Mouse (Mus musculus) adrenal gland, postnatal 4 days (tissue): ENCODE results near the gene Rbm42. TPM values are rescaled to one million over a fixed set of nuclear protein-coding genes. Genes with fewer than 3 reads are reported as not detected.

ENCODE experiments used
- DNase-seq, 2 experiments: peaks; one replicate each; pipeline ENCODE4 v3.0.0; 2021 to 2022; ENCODE audit warnings: low spot score in 2 of 2, mixed read lengths in 2 of 2
- total RNA-seq, 2 experiments: library from RNA; stranded (reverse); gene quantifications; 2 replicates each; pipeline ENCODE4 v1.2.3; 2021

Rbm42 gene
- total RNA-seq, 2 experiments from 2014 or later: 89.2 to 89.5 TPM

- DNase-seq: no peak
Observed at GRCm38 (mm10) chr7:30591605-30591951, 58.5 kb downstream of the Rbm42 start.

Other genes with a start within 250 kb of the Rbm42 start
- 10 to 100 TPM; 26.6 to 40.2 TPM for gene Tyrobp, start 236.6 kb downstream of the Rbm42 start, total RNA-seq
- 1 to 10 TPM; 1.6 to 2.2 TPM for gene Hcst, start 230.5 kb downstream of the Rbm42 start, total RNA-seq
- gene Nfkbid, start 228.6 kb downstream of the Rbm42 start, total RNA-seq: 1 to 10 TPM; 2.1 to 2.3 TPM
- 10 to 100 TPM; 49.5 to 59.1 TPM for gene Aplp1, start 204.8 kb downstream of the Rbm42 start, total RNA-seq
- 1 to 10 TPM in 1 of 2 experiments, under 1 TPM in 1; 0.14 to 1.3 TPM for gene Kirrel2, start 192.6 kb downstream of the Rbm42 start, total RNA-seq
- gene Nphs1, start 192.0 kb downstream of the Rbm42 start, total RNA-seq: 1 to 10 TPM in 1 of 2 experiments, under 1 TPM in 1; 0.08 to 7.1 TPM
- gene Prodh2, start 156.7 kb downstream of the Rbm42 start, total RNA-seq: 10 to 100 TPM; 11.6 to 24.9 TPM
- gene Arhgap33, start 115.3 kb downstream of the Rbm42 start, total RNA-seq: 10 to 100 TPM; 19.3 to 22.9 TPM
- 10 to 100 TPM; 36.3 to 45.7 TPM for gene Hspb6, start 98.1 kb downstream of the Rbm42 start, total RNA-seq
- 10 to 100 TPM; 12.9 to 16.3 TPM for gene Proser3, start 98.0 kb downstream of the Rbm42 start, total RNA-seq
- 10 to 100 TPM; 67.7 to 78.0 TPM for gene Lin37, start 90.5 kb downstream of the Rbm42 start, total RNA-seq
- gene U2af1l4, start 87.0 kb downstream of the Rbm42 start, total RNA-seq: 10 to 100 TPM; 70.4 to 75.2 TPM
- gene Gm49396, start 87.0 kb downstream of the Rbm42 start, total RNA-seq: 1 to 10 TPM; 7.6 to 8.7 TPM
- 100 to 1,000 TPM; 125 to 131 TPM for gene Psenen, start 86.7 kb downstream of the Rbm42 start, total RNA-seq
- 1 to 10 TPM; 4.5 to 5.2 TPM for gene Igflr1, start 84.9 kb downstream of the Rbm42 start, total RNA-seq
- 10 to 100 TPM; 71.4 to 84.4 TPM for gene Kmt2b, start 61.6 kb downstream of the Rbm42 start, total RNA-seq
- gene Zbtb32, start 51.4 kb downstream of the Rbm42 start, total RNA-seq: under 1 TPM in 1 of 2 experiments, not detected in 1; 0.65 TPM
- 1 to 10 TPM in 1 of 2 experiments, under 1 TPM in 1; 0.93 to 1.2 TPM for gene Upk1a, start 37.5 kb downstream of the Rbm42 start, total RNA-seq
- 100 to 1,000 TPM; 750 to 830 TPM for gene Cox6b1, start 24.2 kb downstream of the Rbm42 start, total RNA-seq
- not detected for gene Etv2, start 14.5 kb downstream of the Rbm42 start, total RNA-seq
- gene Haus5, start 14.7 kb upstream of the Rbm42 start, total RNA-seq: 10 to 100 TPM; 20.8 to 22.9 TPM
- not detected for gene Pmis2, start 21.3 kb upstream of the Rbm42 start, total RNA-seq
- 1 to 10 TPM; 3.8 to 5.2 TPM for gene 2200002J24Rik, start 48.6 kb upstream of the Rbm42 start, total RNA-seq
- 1 to 10 TPM; 2.8 to 3.6 TPM for gene Atp4a, start 61.9 kb upstream of the Rbm42 start, total RNA-seq
- gene Tmem147, start 79.2 kb upstream of the Rbm42 start, total RNA-seq: 100 to 1,000 TPM; 170 to 181 TPM
- gene Gapdhs, start 93.4 kb upstream of the Rbm42 start, total RNA-seq: not detected
- 10 to 100 TPM; 32.1 to 36.8 TPM for gene Sbsn, start 101.2 kb upstream of the Rbm42 start, total RNA-seq
- 1 to 10 TPM; 3.2 to 4.2 TPM for gene Dmkn, start 113.4 kb upstream of the Rbm42 start, total RNA-seq
- 1 to 10 TPM; 1.9 to 3.1 TPM for gene Krtdap, start 137.6 kb upstream of the Rbm42 start, total RNA-seq
- gene Ffar2, start 173.5 kb upstream of the Rbm42 start, total RNA-seq: 1 to 10 TPM; 2.7 to 2.9 TPM
- 1 to 10 TPM in 1 of 2 experiments, under 1 TPM in 1; 0.37 to 1.6 TPM for gene Ffar3, start 205.9 kb upstream of the Rbm42 start, total RNA-seq
- gene Ffar1, start 211.2 kb upstream of the Rbm42 start, total RNA-seq: under 1 TPM in 1 of 2 experiments, not detected in 1; 0.59 TPM
- gene Cd22, start 230.0 kb upstream of the Rbm42 start, total RNA-seq: under 1 TPM; 0.73 to 0.90 TPM